Mouse (Mus musculus): Measurements from ENCODE around the gene Efcab10. TPM values are rescaled to one million over a fixed set of nuclear protein-coding genes. Genes with fewer than 3 reads are reported as not detected.

Gene Efcab10
- polyA plus RNA-seq, 1 experiment from 2014 or later = 17.7 TPM

GRCm38 (mm10) chr12:33379624-33380445, 14.8 kb upstream of the Efcab10 start:
- Histone ChIP-seq H3K27me3 (replicated peaks; ENCODE audit: insufficient read depth, low read length) (no peaks in the 10 kb centered on the region), H3K9me3 (ENCODE audit: low read length) (no peaks in the 10 kb centered on the region), H3K36me3 (ENCODE audit: insufficient read depth, low read length) (no peaks in the 10 kb centered on the region), H3K4me3 (ENCODE audit: low read depth, low read length) (0 out of 2 replicates have a peak overlapping the region, but pooled peaks have one; percentile 1), H3K27ac (ENCODE audit: low read length) (no peak overlapping the region), H3K4me2 (replicated peaks; ENCODE audit: low read depth, low read length) (peak overlapping the region; percentile 54), H3K4me1 (ENCODE audit: insufficient read depth, low read depth, low read length) (no peaks in the 10 kb centered on the region), H3K9ac (replicated peaks; ENCODE audit: low read depth) (no peak overlapping the region)
- peak; percentile 89 for ATAC-seq
- WGBS = 18% methylated on average over 22 of the region's 22 CpGs
- peak; percentile 86 for DNase-seq (ENCODE audit: low spot score)
- 0 out of 2 replicates have a peak, but pooled peaks have one; percentile 32 for TF ChIP-seq EP300 (IDR thresholded peaks at IDR 0.05)
- peak; percentile 81 for TF ChIP-seq CTCF (IDR thresholded peaks at IDR 0.05)

DNA sequence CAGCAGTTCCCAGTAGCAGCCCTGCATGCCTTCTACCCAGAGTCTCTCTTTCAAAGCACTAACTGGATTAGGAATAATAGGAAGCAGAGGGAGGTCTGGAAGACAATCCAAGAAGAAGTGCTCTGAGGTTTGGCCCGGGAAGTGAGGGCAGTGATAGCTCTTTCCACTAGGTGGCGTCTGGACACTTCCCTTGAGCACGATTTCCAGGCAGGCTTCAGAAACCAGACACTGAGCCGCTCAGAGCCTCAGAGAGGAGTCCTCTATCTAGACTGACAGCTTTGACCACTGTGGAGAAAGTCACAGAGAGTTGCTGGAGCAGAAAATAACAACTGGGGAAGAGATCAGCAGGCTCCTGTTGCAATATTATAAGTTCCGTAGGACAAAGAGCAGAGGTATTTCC, 5.8 kb upstream of the Efcab10 start:
- WGBS = 9% methylated on average over 5 of the region's 5 CpGs
- peak; percentile 67 for ATAC-seq

GRCm38 (mm10) chr12:33390844-33391560, 3.7 kb upstream of the Efcab10 start:
- H3K9me3 ChIP-seq (ENCODE audit: low read length) = no peaks in the 10 kb centered on the region
- no peak overlapping the region for H3K4me2 ChIP-seq (replicated peaks; ENCODE audit: low read depth, low read length)
- no peak overlapping the region for H3K27ac ChIP-seq (ENCODE audit: low read length)
- DNase-seq (ENCODE audit: low spot score) (no peak), ATAC-seq (no peak)
- no peak for TF ChIP-seq CTCF (IDR thresholded peaks at IDR 0.05)
- TF ChIP-seq EP300 (IDR thresholded peaks at IDR 0.05) = no peak
- WGBS = 45% methylated on average over 2 of the region's 2 CpGs
- H3K27me3 ChIP-seq (replicated peaks; ENCODE audit: insufficient read depth, low read length) = no peaks in the 10 kb centered on the region
- H3K36me3 ChIP-seq (ENCODE audit: insufficient read depth, low read length) = no peaks in the 10 kb centered on the region
- no peaks in the 10 kb centered on the region for H3K4me1 ChIP-seq (ENCODE audit: insufficient read depth, low read depth, low read length)
- H3K9ac ChIP-seq (replicated peaks; ENCODE audit: low read depth) = no peak overlapping the region
- H3K4me3 ChIP-seq (ENCODE audit: low read depth, low read length) = no peak overlapping the region

More for the DNA sequence above, 5.8 kb upstream of the Efcab10 start:
- H3K4me2 ChIP-seq (replicated peaks; ENCODE audit: low read depth, low read length) = no peak overlapping the region
- H3K9ac ChIP-seq (replicated peaks; ENCODE audit: low read depth) = no peak overlapping the region
- no peaks in the 10 kb centered on the region for H3K9me3 ChIP-seq (ENCODE audit: low read length)
- H3K27me3 ChIP-seq (replicated peaks; ENCODE audit: insufficient read depth, low read length) = no peaks in the 10 kb centered on the region
- TF ChIP-seq CTCF (IDR thresholded peaks at IDR 0.05) (peak; percentile 93), EP300 (IDR thresholded peaks at IDR 0.05) (no peak)
- DNase-seq (ENCODE audit: low spot score) = peak; percentile 86
- H3K4me3 ChIP-seq (ENCODE audit: low read depth, low read length) = no peak overlapping the region
- H3K4me1 ChIP-seq (ENCODE audit: insufficient read depth, low read depth, low read length) = no peaks in the 10 kb centered on the region
- no peaks in the 10 kb centered on the region for H3K36me3 ChIP-seq (ENCODE audit: insufficient read depth, low read length)
- H3K27ac ChIP-seq (ENCODE audit: low read length) = no peak overlapping the region

GRCm38 (mm10) chr12:33403265-33403693, 8.6 kb downstream of the Efcab10 start:
- no peaks in the 10 kb centered on the region for H3K27me3 ChIP-seq (replicated peaks; ENCODE audit: insufficient read depth, low read length)
- peak; percentile 42 for DNase-seq (ENCODE audit: low spot score)
- H3K4me2 ChIP-seq (replicated peaks; ENCODE audit: low read depth, low read length) = no peak overlapping the region
- 17% methylated on average over 7 of the region's 7 CpGs for WGBS
- no peaks in the 10 kb centered on the region for H3K36me3 ChIP-seq (ENCODE audit: insufficient read depth, low read length)
- ATAC-seq = peak; percentile 68
- H3K9me3 ChIP-seq (ENCODE audit: low read length) = no peaks in the 10 kb centered on the region
- H3K4me1 ChIP-seq (ENCODE audit: insufficient read depth, low read depth, low read length) = no peaks in the 10 kb centered on the region
- no peak overlapping the region for H3K27ac ChIP-seq (ENCODE audit: low read length)
- TF ChIP-seq EP300 (IDR thresholded peaks at IDR 0.05) = no peak
- no peak for TF ChIP-seq CTCF (IDR thresholded peaks at IDR 0.05)
- H3K4me3 ChIP-seq (ENCODE audit: low read depth, low read length) = no peak overlapping the region
- no peak overlapping the region for H3K9ac ChIP-seq (replicated peaks; ENCODE audit: low read depth)

GRCm38 (mm10) chr12:33404996-33405395, 10.3 kb downstream of the Efcab10 start:
- WGBS = 47% methylated on average over 5 of the region's 5 CpGs
- no peaks in the 10 kb centered on the region for H3K27me3 ChIP-seq (replicated peaks; ENCODE audit: insufficient read depth, low read length)
- H3K27ac ChIP-seq (ENCODE audit: low read length) = no peak overlapping the region

DNA sequence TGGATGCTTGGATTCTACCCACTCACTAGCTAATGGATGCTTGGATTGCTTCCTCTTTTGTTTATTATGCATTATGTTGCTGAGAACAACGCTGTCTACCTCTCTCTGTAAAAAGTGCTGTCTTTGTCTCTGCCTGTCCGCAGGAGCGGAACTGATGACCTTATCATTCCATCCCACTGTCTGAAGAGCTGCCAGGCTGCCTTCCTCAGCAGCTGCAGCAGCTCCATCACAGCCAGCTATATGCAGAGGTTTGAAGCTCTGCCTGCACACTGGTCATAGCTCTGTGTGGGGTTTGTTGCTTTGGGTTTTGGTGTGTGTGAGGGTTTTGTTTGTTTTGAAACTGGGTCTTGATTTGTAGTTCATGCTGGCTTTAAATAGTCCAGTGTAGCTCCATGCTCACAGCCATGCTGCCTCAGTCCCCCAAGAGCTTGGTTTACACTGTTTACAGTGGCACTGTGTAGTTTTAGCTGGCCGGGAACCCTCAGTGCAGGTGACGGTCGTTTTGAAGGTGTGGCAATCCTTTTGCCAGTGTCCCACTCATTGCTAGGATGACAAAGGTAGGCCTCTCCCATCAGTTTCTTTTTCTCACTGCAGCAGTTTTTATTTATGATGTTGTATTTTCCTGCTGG, 10.9 kb downstream of the Efcab10 start:
- ATAC-seq = peak; percentile 55
- no peak overlapping the region for H3K27ac ChIP-seq (ENCODE audit: low read length)
- peak; percentile 16 for DNase-seq (ENCODE audit: low spot score)
- H3K4me3 ChIP-seq (ENCODE audit: low read depth, low read length) = no peak overlapping the region
- H3K9me3 ChIP-seq (ENCODE audit: low read length) = no peaks in the 10 kb centered on the region
- no peak for TF ChIP-seq EP300 (IDR thresholded peaks at IDR 0.05)
- H3K9ac ChIP-seq (replicated peaks; ENCODE audit: low read depth) = no peak overlapping the region
- no peak overlapping the region for H3K4me2 ChIP-seq (replicated peaks; ENCODE audit: low read depth, low read length)
- no peaks in the 10 kb centered on the region for H3K27me3 ChIP-seq (replicated peaks; ENCODE audit: insufficient read depth, low read length)
- H3K4me1 ChIP-seq (ENCODE audit: insufficient read depth, low read depth, low read length) = no peaks in the 10 kb centered on the region
- no peaks in the 10 kb centered on the region for H3K36me3 ChIP-seq (ENCODE audit: insufficient read depth, low read length)
- 21% methylated on average over 6 of the region's 6 CpGs for WGBS

More at GRCm38 (mm10) chr12:33404996-33405395, 10.3 kb downstream of the Efcab10 start:
- TF ChIP-seq EP300 (IDR thresholded peaks at IDR 0.05) = no peak
- no peak for TF ChIP-seq CTCF (IDR thresholded peaks at IDR 0.05)
- DNase-seq (ENCODE audit: low spot score) (no peak), ATAC-seq (no peak)
- H3K36me3 ChIP-seq (ENCODE audit: insufficient read depth, low read length) = no peaks in the 10 kb centered on the region
- no peak overlapping the region for H3K9ac ChIP-seq (replicated peaks; ENCODE audit: low read depth)
- no peak overlapping the region for H3K4me2 ChIP-seq (replicated peaks; ENCODE audit: low read depth, low read length)
- no peaks in the 10 kb centered on the region for H3K4me1 ChIP-seq (ENCODE audit: insufficient read depth, low read depth, low read length)
- no peak overlapping the region for H3K4me3 ChIP-seq (ENCODE audit: low read depth, low read length)
- no peaks in the 10 kb centered on the region for H3K9me3 ChIP-seq (ENCODE audit: low read length)
